Mouse (Mus musculus): ENCODE measurements around the gene Tulp3. TPM values are rescaled to one million over a fixed set of nuclear protein-coding genes. Genes with fewer than 3 reads are reported as not detected.

Tulp3 gene
- polyA plus RNA-seq, 1 experiment from 2014 or later, result 15.4 TPM

Other genes starting within 250 kb of the Tulp3 start
- gene Tspan9, start 212.3 kb downstream of the Tulp3 start, polyA plus RNA-seq (2015; fragmentation: Nextera tagmentation; extraction: Ambion mirVana), result 45.9 and 47.7 TPM in 2 replicates
- gene Tead4, start 55.0 kb downstream of the Tulp3 start, polyA plus RNA-seq (2015; fragmentation: Nextera tagmentation; extraction: Ambion mirVana), result 0.38 and 0.51 TPM in 2 replicates
- 135 and 140 TPM in 2 replicates for gene Rhno1, start 7.1 kb upstream of the Tulp3 start, polyA plus RNA-seq (2015; fragmentation: Nextera tagmentation; extraction: Ambion mirVana)
- gene Foxm1, start 7.1 kb upstream of the Tulp3 start, polyA plus RNA-seq (2015; fragmentation: Nextera tagmentation; extraction: Ambion mirVana), result 21.0 and 25.2 TPM in 2 replicates
- 0.43 and 0.51 TPM in 2 replicates for gene Tex52, start 19.6 kb upstream of the Tulp3 start, polyA plus RNA-seq (2015; fragmentation: Nextera tagmentation; extraction: Ambion mirVana)
- not detected in 2 replicates for gene Gm44596, start 19.7 kb upstream of the Tulp3 start, polyA plus RNA-seq (2015; fragmentation: Nextera tagmentation; extraction: Ambion mirVana)
- 5.0 and 5.7 TPM in 2 replicates for gene Nrip2, start 43.4 kb upstream of the Tulp3 start, polyA plus RNA-seq (2015; fragmentation: Nextera tagmentation; extraction: Ambion mirVana)
- 35.5 and 40.5 TPM in 2 replicates for gene Itfg2, start 69.1 kb upstream of the Tulp3 start, polyA plus RNA-seq (2015; fragmentation: Nextera tagmentation; extraction: Ambion mirVana)
- 431 and 436 TPM in 2 replicates for gene Fkbp4, start 82.8 kb upstream of the Tulp3 start, polyA plus RNA-seq (2015; fragmentation: Nextera tagmentation; extraction: Ambion mirVana)
- 0.14 TPM in 1 of 2 replicates, not detected in the other for gene Pzp, start 170.9 kb upstream of the Tulp3 start, polyA plus RNA-seq (2015; fragmentation: Nextera tagmentation; extraction: Ambion mirVana)
- 3.6 and 4.8 TPM in 2 replicates for gene A2ml1, start 225.8 kb upstream of the Tulp3 start, polyA plus RNA-seq (2015; fragmentation: Nextera tagmentation; extraction: Ambion mirVana)

Measured in forebrain, embryonic 15.5 days (tissue).